Mouse (Mus musculus) thymus, postnatal 36 days (tissue): Measurements from ENCODE around the gene Papolb.
A peak's percentile ranks its signal among the peaks of the same experiment; 100 is the strongest.

Experiments used
- DNase-seq, 2 experiments: peaks; one replicate each; pipeline ENCODE4 v3.0.0; 2022; ENCODE audit warnings: mixed read lengths in 2 of 2

Gene Papolb

DNA sequence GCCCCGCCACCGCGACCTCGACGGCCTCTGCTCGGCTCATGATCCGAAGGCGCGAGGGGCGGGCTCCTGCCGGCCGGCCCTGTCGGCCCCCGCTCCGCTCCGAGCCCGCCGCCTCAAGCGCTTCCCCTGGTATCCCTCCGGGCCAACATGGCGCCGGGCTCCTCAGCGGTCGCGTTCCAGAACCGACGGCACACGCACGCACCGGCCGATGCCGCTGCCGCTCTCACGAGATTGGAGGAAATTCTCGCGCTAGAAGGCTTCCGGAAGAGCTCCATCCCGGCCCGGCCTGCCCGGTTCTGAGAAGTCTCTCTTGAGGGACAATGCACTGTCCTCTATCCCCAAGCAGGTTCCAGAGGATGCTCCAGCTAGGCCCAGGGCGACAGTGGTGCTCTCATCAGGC lies at the start of gene Papolb:
Papolb (minus strand) TSS at position 162 of the 400 bp plus-strand sequence.
- DNase-seq, result no peak

DNA sequence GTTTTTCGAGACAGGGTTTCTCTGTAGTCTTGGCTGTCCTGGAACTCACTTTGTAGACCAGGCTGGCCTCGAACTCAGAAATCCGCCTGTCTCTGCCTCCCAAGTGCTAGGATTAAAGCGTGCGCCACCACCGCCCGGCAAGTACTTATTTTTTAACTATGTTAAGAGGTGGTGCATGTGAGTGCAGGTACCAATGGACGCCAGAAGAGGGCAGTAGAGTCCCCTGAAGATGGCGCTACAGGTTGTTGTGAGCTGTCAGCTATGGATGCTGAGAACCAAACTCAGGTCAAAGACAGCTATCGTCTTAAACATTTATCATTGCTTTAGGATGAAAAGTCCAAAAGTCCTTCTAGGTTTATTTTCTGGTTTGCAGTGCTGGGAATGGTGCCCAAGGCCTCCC lies 48.3 kb upstream of the Papolb start:
- DNase-seq, result no peak

DNA sequence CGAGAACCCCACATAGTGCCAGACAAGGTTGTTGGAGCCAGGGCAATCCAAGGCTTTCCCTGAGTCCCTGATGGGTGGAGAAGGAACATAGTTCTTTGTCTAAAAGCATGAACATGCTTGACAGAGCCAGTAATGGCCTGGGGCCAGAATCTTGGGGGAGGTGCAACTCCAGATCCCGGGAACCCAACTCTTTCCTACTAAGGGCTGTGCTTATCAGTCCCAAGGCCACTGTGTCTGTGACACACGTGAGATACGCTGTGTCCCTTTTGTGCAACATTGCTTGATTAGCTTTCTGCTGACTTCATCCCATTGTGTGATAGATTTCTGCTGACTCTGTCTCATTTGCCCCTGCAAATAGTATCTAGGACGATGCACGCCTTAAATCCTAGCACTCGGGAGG lies 47.0 kb upstream of the Papolb start:
- no peak for DNase-seq

- DNase-seq, result no peak
These were observed 44.6 kb upstream of the Papolb start for GRCm38 (mm10) chr5:142574323-142575057.

GRCm38 (mm10) chr5:142564606-142565005 lies 34.7 kb upstream of the Papolb start:
- DNase-seq, result no peak

- DNase-seq, result no peak
These were observed 30.4 kb upstream of the Papolb start for GRCm38 (mm10) chr5:142560261-142560660.

GRCm38 (mm10) chr5:142557397-142558067 lies 27.7 kb upstream of the Papolb start:
- peak; percentile 50 to 57 for DNase-seq

DNA sequence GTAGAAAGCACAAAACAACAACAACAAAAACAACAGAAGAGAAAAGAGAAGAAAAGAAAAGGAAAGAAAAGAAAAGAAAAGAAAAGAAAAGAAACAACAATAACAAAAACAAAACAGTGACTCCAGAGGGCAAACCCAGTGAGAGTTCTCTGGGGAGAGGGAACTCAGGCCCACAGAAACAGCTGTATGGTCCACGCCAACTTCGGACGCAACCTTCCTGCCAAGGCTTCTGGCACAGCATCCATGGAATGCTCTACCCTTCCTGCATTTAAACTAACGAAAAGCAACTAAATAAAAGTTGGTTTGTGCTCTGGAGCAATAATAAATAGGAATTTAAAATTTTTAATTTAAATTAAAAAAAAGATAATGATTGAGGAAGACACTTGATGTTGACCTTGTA lies 26.8 kb upstream of the Papolb start:
- no peak for DNase-seq

DNA sequence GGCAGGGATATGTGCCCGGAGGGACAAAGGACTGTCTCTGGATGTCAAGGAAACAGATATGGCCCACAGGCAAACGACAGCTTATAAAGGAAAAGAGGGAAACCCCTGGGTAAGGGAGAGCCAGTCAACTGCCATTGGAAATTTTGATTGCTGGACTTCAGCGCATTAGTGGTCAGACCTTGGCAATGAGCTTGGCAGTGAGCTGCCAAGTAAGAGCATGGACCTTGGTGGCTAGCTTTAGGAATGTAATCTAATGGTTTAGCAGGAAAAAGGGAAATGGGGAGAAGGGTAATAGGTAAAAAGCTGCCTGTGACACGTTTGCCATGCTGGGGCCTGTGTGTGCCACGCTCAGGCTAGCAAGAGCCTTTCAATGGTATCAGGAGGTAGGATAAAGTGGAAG lies 26.0 kb upstream of the Papolb start:
- no peak for DNase-seq

GRCm38 (mm10) chr5:142550706-142551652 lies 21.1 kb upstream of the Papolb start, which contains the start of gene Radil:
Gene Radil (minus strand): TSS chr5:142551098.
- peak; percentile 48 to 59 for DNase-seq

DNA sequence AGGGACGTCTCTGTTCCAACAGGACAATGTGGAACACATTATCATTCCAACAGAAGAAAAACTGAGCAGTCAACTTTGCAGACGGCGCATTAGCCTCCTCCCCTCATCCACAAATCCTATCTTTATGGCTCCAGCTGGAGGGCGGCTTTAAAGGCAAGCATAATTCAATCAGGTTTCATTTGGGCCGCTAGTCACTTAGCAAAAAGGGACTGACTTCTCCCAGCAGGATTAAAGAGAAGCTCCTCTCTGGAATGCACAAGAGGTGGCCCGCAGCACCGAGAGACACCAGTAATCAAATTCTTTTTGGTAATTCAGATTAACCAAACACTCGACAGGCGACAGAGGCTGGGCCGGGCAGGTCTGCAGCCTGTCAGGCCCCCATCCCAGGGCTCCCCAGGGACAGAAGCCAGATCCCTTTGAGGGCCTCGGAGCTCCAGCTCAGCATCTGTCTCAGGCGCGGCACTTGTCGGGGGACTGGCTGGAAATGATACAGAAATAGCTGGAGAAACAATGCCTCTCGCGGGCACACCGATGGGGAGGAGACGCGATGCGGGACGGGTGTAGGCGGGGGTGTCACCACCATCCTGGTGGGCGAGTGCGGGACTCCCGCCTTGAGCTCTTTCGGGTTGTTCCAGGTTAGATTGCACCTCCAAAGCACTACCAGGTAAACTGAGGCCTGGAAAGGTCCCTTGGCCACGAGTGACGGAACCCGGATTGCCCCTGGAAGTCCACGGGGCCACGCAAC lies 20.3 kb upstream of the Papolb start:
- DNase-seq, result no peak

DNA sequence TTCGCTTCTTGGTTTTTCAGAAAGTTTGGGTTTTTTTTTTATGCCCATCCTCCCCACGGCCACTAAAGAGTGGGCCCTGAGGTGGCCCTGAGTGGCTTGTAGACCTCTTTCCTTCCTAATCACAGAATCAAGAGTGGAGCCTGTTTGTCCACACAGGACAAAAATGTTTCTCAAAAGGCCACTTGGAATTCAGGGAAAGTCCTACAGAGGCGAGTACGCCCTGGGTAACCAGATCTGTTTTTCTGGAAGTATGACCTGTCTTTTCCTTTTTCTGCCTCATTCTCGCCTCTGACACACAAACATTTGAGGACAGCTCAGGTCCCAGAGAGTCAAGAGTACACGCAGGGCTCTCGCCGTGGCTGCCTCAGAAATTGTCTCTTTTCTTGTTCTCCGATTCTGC lies 19.6 kb upstream of the Papolb start:
- DNase-seq, result no peak

GRCm38 (mm10) chr5:142547066-142547465 lies 17.2 kb upstream of the Papolb start:
- DNase-seq, result no peak

- DNase-seq, result no peak
These were observed 16.5 kb upstream of the Papolb start for GRCm38 (mm10) chr5:142546344-142546743.

DNA sequence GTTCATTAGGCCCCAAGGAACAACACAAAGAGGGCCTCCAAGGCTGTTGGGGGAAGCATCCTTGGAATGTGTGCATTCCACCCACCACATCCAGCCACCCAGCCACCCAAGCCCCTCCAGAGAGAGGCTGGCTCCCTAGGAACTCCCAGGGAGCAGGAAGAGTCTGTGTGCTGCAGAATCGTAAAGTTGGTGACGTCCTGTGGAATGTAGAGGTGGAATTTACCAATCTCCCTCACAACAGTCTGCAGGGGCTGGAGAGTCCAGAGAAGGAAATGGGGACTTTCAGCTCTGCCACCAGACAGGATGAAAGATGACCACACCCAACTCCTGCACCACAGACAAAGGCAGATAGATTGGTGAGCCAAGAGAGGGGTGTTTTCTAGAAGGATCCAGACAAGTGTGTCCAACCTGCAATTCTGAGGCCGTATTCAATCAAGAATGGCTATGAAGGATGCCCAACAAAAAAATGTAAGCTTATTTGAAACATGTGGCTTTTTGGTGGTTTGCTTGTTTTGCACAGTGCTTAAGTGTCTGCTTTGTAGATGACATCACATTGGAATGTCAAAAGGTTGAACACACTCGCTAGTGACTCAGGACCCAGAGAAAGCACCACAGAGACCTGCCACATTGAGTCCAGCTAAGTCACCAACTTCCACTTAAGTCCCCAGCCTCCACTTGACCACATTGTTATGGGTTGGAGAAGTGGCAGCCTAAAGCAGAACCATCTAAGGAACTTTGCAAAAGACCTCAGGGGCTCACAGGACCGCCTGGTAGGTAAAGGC lies 15.3 kb upstream of the Papolb start:
- no peak for DNase-seq

GRCm38 (mm10) chr5:142537286-142537685 lies 7.4 kb upstream of the Papolb start:
- no peak for DNase-seq

DNA sequence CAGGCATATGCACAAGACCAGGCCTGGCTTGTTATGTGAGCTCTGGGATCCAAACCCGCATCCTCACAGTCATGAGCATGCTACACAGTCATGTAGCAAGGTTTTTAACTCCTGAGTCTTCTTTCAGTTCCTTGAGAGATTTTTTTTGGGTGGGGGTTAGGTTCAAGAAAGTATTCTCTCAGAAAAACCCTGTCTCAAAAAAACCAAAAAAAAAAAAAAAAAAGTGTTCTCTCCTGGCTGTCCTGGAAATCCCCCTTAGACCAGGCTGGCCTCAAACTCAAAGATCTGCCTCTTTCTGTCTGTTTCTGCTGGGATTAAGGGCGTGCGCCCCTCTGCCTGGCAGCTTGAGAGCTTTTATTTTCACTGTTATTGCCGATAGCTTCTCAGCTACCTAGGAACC lies 5.5 kb upstream of the Papolb start:
- DNase-seq, result no peak

GRCm38 (mm10) chr5:142524711-142525464 lies 5.0 kb downstream of the Papolb start:
- no peak for DNase-seq

GRCm38 (mm10) chr5:142521195-142521866 lies 8.5 kb downstream of the Papolb start:
- DNase-seq, result no peak

DNA sequence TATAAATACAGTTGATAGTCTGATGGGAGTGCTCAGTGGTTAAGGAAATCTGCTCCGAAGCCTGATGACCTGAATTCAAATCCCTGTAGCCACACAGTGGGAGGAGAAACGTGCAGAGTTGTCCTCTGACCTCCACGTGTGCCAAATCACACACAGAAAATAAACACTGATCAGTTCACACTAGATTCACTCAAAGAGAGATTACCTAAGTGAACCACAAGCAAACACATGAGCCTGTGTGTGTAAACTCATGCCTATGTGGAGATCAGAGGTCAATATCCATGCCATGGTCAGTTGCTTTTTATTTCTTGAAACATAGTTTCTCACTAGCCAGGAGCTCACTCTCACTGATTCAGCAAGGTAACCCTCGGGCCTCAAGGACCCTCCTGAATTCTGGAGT lies 9.5 kb downstream of the Papolb start:
- DNase-seq, result no peak
